Mouse (Mus musculus) neural tube, embryonic 13.5 days (tissue): ENCODE measurements around the gene Cdk12. TPM values are rescaled to one million over a fixed set of nuclear protein-coding genes. Genes with fewer than 3 reads are reported as not detected.

Experiments
- ATAC-seq: fragments of 200-750 bp; cut with Nextera tagmentation; 2 replicates; pipeline ENCODE4 v1.8.0; 2017; ENCODE audit warnings: low read depth, mild to moderate bottlenecking, moderate TSS enrichment, moderate library complexity
- H3K27ac ChIP-seq: fragments of 300-500 bp; sonication (generic); replicated peaks from 2 replicates; pipeline ENCODE4 v1.5.1; 2015; ENCODE audit warnings: moderate library complexity, mild to moderate bottlenecking, inconsistent platforms
- H3K27me3 ChIP-seq: fragments of 300-500 bp; sonication (generic); 2 replicates; pipeline ENCODE4 v1.6.1; 2015; ENCODE audit warnings: mild to moderate bottlenecking, inconsistent platforms
- H3K36me3 ChIP-seq: fragments of 300-500 bp; sonication (generic); 2 replicates; pipeline ENCODE4 v1.6.1; 2015; ENCODE audit warnings: mild to moderate bottlenecking, inconsistent platforms
- H3K4me1 ChIP-seq: fragments of 300-500 bp; sonication (generic); replicated peaks from 2 replicates; pipeline ENCODE4 v1.6.1; 2015; ENCODE audit warnings: inconsistent platforms
- H3K4me2 ChIP-seq: fragments of 300-500 bp; sonication (generic); 2 replicates; pipeline ENCODE4 v1.6.1; 2015; ENCODE audit warnings: inconsistent platforms, mild to moderate bottlenecking, moderate library complexity
- H3K4me3 ChIP-seq: fragments of 300-500 bp; sonication (generic); 2 replicates; pipeline ENCODE4 v1.5.1; 2015; ENCODE audit warnings: mild to moderate bottlenecking, inconsistent platforms
- H3K9ac ChIP-seq: fragments of 300-500 bp; sonication (generic); 2 replicates; pipeline ENCODE4 v1.6.1; 2015; ENCODE audit warnings: moderate library complexity, mild to moderate bottlenecking, inconsistent platforms
- H3K9me3 ChIP-seq: fragments of 300-500 bp; sonication (generic); 2 replicates; pipeline ENCODE4 v1.6.1; 2016; ENCODE audit warnings: inconsistent platforms
- WGBS: fragments of 180-500 bp; shearing (Covaris S2); methylation state at CpG from one replicate; pipeline ENCODE4 v1.1.7; 2015; 5-methylcytosine and 5-hydroxymethylcytosine counted together
- polyA plus RNA-seq: library from polyadenylated mRNA; unstranded; fragments of >200 nt; fragmentation: Nextera tagmentation; extraction: Ambion mirVana; gene quantifications from 2 replicates; pipeline ENCODE4 v1.2.1, GENCODE M21; 2015

The Cdk12 gene
- polyA plus RNA-seq, 1 experiment from 2014 or later, result 9.6 TPM

GRCm38 (mm10) chr11:98294188-98295012 is 91.5 kb downstream of the Cdk12 start:
- ATAC-seq, result peak; percentile 73

DNA sequence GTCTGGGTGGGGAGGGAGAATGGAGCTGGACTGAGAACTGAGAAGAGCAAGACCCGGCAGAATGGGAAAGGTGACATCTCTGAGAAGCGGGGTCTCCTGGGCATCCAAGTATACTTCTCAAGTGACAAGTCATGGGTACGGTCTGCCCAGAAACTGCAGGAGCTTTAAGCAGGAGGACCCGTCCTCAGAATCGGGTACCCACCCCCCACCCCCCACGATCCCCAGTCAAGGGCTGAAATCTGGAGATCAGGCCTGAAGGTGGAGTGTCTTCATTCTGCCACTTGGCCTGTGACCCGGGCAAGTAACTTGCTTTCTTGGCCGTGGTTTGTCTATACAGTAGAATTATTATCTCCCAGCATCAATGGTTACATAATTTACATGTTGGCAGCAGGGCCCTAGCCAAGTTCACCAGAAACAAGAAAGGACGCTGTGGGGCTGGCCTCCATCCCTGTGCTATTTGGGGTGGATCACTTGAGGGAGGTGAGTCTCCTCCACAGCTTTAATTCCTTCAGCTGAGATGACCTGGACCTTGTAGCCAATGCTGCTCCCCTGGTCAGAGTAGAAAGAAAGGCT is 92.2 kb downstream of the Cdk12 start:
- WGBS, result 5% methylated on average over 9 of the region's 9 CpGs
- Histone ChIP-seq H3K27ac (peak overlapping the region; percentile 77), H3K27me3 (peaks cover 51% of the 10 kb centered on the region), H3K9me3 (no peaks in the 10 kb centered on the region), H3K36me3 (no peaks in the 10 kb centered on the region), H3K4me3 (peak overlapping the region; percentile 57), H3K4me1 (peaks cover 67% of the 10 kb centered on the region), H3K9ac (peak overlapping the region; percentile 73), H3K4me2 (peak overlapping the region; percentile 91)
- ATAC-seq, result no peak

More at GRCm38 (mm10) chr11:98294188-98295012, 91.5 kb downstream of the Cdk12 start:
- Histone ChIP-seq H3K27ac (peak overlapping the region; percentile 77), H3K9ac (peak overlapping the region; percentile 73), H3K27me3 (peaks cover 48% of the 10 kb centered on the region), H3K4me1 (peaks cover 74% of the 10 kb centered on the region), H3K4me3 (peak overlapping the region; percentile 57), H3K9me3 (no peaks in the 10 kb centered on the region), H3K36me3 (no peaks in the 10 kb centered on the region), H3K4me2 (peak overlapping the region; percentile 91)
- WGBS, result 1% methylated on average over 57 of the region's 58 CpGs

DNA sequence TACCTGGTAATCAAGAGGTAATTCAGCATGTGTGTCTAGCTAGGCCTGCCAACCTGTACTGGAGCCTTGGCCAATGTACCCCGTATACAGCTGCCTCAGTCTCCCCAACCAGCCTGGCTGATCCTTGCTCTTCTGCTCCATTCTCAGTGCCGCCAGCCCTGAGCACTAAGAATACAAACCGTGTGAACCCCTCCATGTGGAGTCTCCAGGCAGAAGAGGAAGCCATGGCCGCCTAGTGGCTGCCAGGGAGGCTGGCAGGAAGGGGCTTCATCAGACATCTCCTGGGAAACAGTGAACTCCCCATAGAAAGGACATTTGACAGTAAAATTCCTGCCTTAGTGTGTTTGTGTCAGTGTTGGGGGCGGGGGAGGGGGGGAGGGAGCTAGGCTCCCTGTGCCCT is 93.4 kb downstream of the Cdk12 start:
- Histone ChIP-seq H3K27ac (peak overlapping the region; percentile 77), H3K4me2 (peak overlapping the region; percentile 91)

GRCm38 (mm10) chr11:98296916-98297315 is 94.1 kb downstream of the Cdk12 start:
- Histone ChIP-seq H3K9me3 (no peaks in the 10 kb centered on the region), H3K4me2 (no peak overlapping the region), H3K9ac (no peak overlapping the region), H3K27me3 (peaks cover 44% of the 10 kb centered on the region), H3K4me1 (peaks cover 56% of the 10 kb centered on the region), H3K36me3 (no peaks in the 10 kb centered on the region), H3K4me3 (no peak overlapping the region), H3K27ac (no peak overlapping the region)
- no peak for ATAC-seq
- WGBS, result 57% methylated on average over 2 of the region's 2 CpGs

More for the DNA sequence above, 93.4 kb downstream of the Cdk12 start:
- peaks cover 47% of the 10 kb centered on the region for H3K27me3 ChIP-seq
- H3K9ac ChIP-seq, result peak overlapping the region; percentile 50; the same call in 1 of the 2 replicates
- H3K4me3 ChIP-seq, result no peak overlapping the region
- 0 out of 2 replicates have a peak, but pooled peaks have one; percentile 20 for ATAC-seq
- peaks cover 56% of the 10 kb centered on the region for H3K4me1 ChIP-seq
- no peaks in the 10 kb centered on the region for H3K36me3 ChIP-seq
- H3K9me3 ChIP-seq, result no peaks in the 10 kb centered on the region
- under 1% methylated on average over 5 of the region's 5 CpGs for WGBS

DNA sequence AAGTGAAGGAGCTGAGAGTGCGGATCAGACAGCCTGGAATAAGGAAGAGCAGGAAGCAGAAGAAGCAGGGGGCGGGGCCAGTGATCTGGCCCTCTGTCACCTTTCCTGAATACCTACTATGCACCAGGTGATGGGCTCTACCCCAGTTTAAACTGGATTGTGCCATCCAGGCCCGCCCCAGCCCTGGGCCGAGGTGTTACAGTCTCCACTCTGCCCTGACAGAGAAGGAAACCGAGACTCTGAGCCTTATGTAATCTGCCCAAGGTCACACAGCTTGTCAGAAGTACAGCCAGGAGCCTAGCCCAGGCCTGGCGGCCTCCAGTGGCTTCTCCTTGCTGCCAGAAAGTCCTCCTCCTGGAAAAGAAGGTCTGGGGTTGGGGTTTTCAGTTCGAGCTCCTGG is 94.9 kb downstream of the Cdk12 start:
- Histone ChIP-seq H3K36me3 (no peaks in the 10 kb centered on the region), H3K4me3 (no peak overlapping the region), H3K9me3 (no peaks in the 10 kb centered on the region), H3K27me3 (peaks cover 44% of the 10 kb centered on the region), H3K27ac (no peak overlapping the region), H3K4me2 (no peak overlapping the region), H3K4me1 (peaks cover 56% of the 10 kb centered on the region), H3K9ac (no peak overlapping the region)
- no peak for ATAC-seq
- 18% methylated on average over 7 of the region's 7 CpGs for WGBS

GRCm38 (mm10) chr11:98298484-98299205 is 95.8 kb downstream of the Cdk12 start:
- peaks cover 52% of the 10 kb centered on the region for H3K4me1 ChIP-seq
- ATAC-seq, result no peak
- no peak overlapping the region for H3K4me2 ChIP-seq

DNA sequence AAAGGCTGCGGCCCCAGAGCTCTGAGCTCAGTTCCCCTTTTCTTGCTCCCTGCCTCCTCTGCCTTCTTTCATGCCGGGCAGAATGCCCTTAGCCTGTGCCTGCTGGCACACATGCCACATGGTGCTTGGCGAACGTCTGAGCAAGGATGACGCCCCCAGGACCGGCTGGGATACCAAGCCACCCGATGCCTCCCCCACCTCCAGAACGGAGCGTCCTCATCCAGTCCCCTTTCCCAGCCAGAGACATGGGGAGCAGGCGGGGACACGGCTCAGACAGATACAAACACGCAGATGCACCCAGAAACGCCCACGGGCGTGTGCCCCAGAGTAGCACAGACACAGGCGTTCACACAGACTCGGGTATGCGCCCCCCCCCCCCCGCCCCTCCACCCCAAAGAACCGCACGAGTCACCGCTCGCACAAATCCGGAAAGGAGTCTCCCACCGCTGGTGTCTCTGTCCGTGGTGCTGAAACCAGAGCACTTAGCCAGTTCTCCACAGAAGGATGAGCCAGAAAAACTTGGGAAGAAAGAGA is 111.0 kb downstream of the Cdk12 start:
- Histone ChIP-seq H3K27me3 (peaks cover 96% of the 10 kb centered on the region), H3K27ac (no peak overlapping the region), H3K9ac (0 out of 2 replicates have a peak overlapping the region, but pooled peaks have one; percentile 22), H3K4me1 (peaks cover 19% of the 10 kb centered on the region), H3K4me2 (peak overlapping the region; percentile 29), H3K4me3 (no peak overlapping the region), H3K36me3 (no peaks in the 10 kb centered on the region), H3K9me3 (no peaks in the 10 kb centered on the region)
- no peak for ATAC-seq
- WGBS, result 1% methylated on average over 26 of the region's 26 CpGs

More at GRCm38 (mm10) chr11:98298484-98299205, 95.8 kb downstream of the Cdk12 start:
- Histone ChIP-seq H3K27ac (no peak overlapping the region), H3K27me3 (peaks cover 44% of the 10 kb centered on the region), H3K4me3 (no peak overlapping the region), H3K9ac (peak overlapping the region; percentile 38; the same call in 1 of the 2 replicates), H3K9me3 (no peaks in the 10 kb centered on the region), H3K36me3 (no peaks in the 10 kb centered on the region)
- WGBS, result 2% methylated on average over 10 of the region's 10 CpGs

DNA sequence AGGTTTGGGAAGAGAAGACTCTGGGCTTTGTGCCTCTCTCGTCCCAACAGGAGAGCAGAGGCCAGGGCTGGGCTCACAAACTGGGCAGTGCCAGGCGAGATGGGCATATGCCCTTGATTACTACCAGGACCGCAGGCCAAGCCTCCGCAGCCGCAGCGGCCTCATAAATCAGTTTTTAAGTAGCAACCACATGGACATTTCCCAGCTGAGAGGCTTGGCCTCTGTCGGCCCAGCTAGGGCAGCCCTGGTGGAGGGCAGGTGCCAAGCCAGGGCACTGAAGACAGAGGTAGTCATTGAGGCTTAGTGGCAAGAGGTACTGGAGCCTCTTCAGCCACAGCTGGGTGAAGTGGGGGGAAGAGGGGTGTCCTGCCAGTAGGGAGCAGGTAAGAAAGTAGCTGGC is 114.6 kb downstream of the Cdk12 start:
- Histone ChIP-seq H3K4me1 (peaks cover 43% of the 10 kb centered on the region), H3K9ac (no peak overlapping the region), H3K36me3 (no peaks in the 10 kb centered on the region), H3K4me3 (no peak overlapping the region), H3K27ac (no peak overlapping the region; the same call in 1 of the 2 replicates), H3K4me2 (no peak overlapping the region), H3K9me3 (no peaks in the 10 kb centered on the region), H3K27me3 (peaks cover 99% of the 10 kb centered on the region)
- ATAC-seq, result no peak
- WGBS, result under 1% methylated on average over 7 of the region's 7 CpGs

- ATAC-seq, result no peak
- no peaks in the 10 kb centered on the region for H3K9me3 ChIP-seq
- peak overlapping the region; percentile 11; the same call in 1 of the 2 replicates for H3K4me2 ChIP-seq
- WGBS, result under 1% methylated on average over 14 of the region's 14 CpGs
- no peak overlapping the region for H3K4me3 ChIP-seq
- peak overlapping the region; percentile 52; the same call in 1 of the 2 replicates for H3K27ac ChIP-seq
- H3K9ac ChIP-seq, result no peak overlapping the region
- H3K27me3 ChIP-seq, result peaks cover 100% of the 10 kb centered on the region
- H3K4me1 ChIP-seq, result peaks cover 41% of the 10 kb centered on the region
- H3K36me3 ChIP-seq, result no peaks in the 10 kb centered on the region
Measured at GRCm38 (mm10) chr11:98318421-98319116, 115.7 kb downstream of the Cdk12 start.

DNA sequence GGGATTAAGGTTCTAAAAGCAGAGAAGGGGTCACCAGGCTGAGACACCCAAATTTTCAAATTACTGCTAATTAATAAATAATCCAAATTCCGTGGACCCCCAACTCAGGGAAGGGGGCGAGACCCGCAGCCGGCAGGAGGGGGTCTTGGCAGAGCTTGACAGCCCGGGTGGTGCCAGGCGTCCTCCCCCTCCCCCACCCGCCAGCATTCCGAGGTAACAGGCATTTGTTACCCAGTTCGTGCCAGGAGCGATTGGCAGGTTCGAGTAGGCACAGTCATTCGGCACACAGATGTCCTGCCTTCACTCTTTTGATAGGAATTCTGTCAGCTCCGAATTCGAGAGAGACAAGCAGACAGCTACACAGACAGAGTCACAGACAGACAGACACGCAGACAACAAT is 116.3 kb downstream of the Cdk12 start:
- no peak for ATAC-seq
- H3K27me3 ChIP-seq, result peaks cover 100% of the 10 kb centered on the region
- H3K4me2 ChIP-seq, result peak overlapping the region; percentile 11; the same call in 1 of the 2 replicates
- H3K9ac ChIP-seq, result no peak overlapping the region
- H3K4me3 ChIP-seq, result no peak overlapping the region
- H3K4me1 ChIP-seq, result peaks cover 38% of the 10 kb centered on the region
- under 1% methylated on average over 15 of the region's 15 CpGs for WGBS
- H3K9me3 ChIP-seq, result no peaks in the 10 kb centered on the region
- H3K36me3 ChIP-seq, result no peaks in the 10 kb centered on the region
- H3K27ac ChIP-seq, result peak overlapping the region; percentile 52; the same call in 1 of the 2 replicates

DNA sequence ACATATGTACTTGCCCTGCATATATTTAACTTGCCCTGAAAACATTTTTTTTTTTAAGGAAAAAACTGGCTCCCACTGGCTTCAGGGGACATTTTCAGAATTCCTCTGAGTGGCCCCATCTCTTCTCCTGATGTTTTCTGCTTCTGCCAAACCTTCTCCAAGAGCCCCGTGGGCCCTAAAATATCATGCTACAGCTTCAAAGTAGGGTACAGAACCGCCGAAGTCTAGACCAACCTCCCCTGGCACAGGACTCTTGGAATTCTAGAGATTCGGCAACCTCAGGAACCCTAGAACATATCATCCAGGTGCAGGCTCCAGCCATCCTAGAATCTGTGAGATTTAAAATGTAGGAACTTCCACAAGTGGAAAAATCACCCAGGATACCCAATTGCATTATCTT is 116.7 kb downstream of the Cdk12 start:
- H3K9ac ChIP-seq, result no peak overlapping the region
- ATAC-seq, result no peak
- no peak overlapping the region for H3K4me3 ChIP-seq
- H3K9me3 ChIP-seq, result no peaks in the 10 kb centered on the region
- peaks cover 100% of the 10 kb centered on the region for H3K27me3 ChIP-seq
- H3K27ac ChIP-seq, result peak overlapping the region; percentile 25; the same call in 1 of the 2 replicates
- H3K4me2 ChIP-seq, result no peak overlapping the region
- H3K36me3 ChIP-seq, result no peaks in the 10 kb centered on the region
- H3K4me1 ChIP-seq, result peaks cover 42% of the 10 kb centered on the region
- 11% methylated on average over 4 of the region's 4 CpGs for WGBS
